In the genomic region with DNA sequence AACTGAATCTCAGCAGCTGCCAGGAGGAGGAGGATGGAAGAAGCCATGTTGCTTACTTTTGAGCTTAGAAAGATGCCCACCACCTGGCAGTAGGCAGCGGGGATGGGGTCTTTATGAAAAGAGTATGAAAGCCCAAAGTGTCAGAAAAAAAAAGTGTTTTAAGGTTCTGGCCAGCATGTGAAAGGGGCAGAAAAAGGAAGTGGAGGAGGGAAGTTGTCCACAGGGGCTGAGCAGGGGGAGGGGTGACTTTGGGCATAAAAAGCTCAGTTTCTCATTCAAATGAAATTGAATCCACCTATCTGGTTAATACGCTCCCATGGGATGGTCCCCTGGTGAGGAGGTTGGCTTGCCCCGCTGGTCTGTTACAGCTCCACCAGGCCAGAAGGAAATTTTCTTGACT, we compare ENCODE assay signal across 23 mouse cellular contexts. TPM values are rescaled to one million over a fixed set of nuclear protein-coding genes. Genes with fewer than 3 reads are reported as not detected.
"Had no signal": no experiment of that assay in that cellular context is flagged by ENCODE, and none has a peak within 500 bp of the region (broad histone marks: within the 10 kb centered on the region; RNA-seq: fewer than 3 reads in every experiment).

No protein-coding gene starts in this region.

- H3K4me2 ChIP-seq: liver, embryonic 15.5 days; lung, embryonic 14.5 days; midbrain, embryonic 12.5 days; neural tube, embryonic 13.5 days; neural tube, embryonic 15.5 days had no signal

- H3K4me3 ChIP-seq: liver, embryonic 15.5 days; midbrain, embryonic 12.5 days; myocyte; neural tube, embryonic 13.5 days; neural tube, embryonic 15.5 days had no signal

- ATAC-seq: midbrain, embryonic 16.5 days had no signal

- H3K9ac ChIP-seq: liver, embryonic 15.5 days; lung, embryonic 14.5 days; midbrain, embryonic 12.5 days; neural tube, embryonic 13.5 days; neural tube, embryonic 15.5 days had no signal

- H3K27me3 ChIP-seq: liver, embryonic 15.5 days; midbrain, embryonic 12.5 days; neural tube, embryonic 13.5 days; neural tube, embryonic 15.5 days had no signal

- H3K27ac ChIP-seq: liver, embryonic 15.5 days; midbrain, embryonic 12.5 days; neural tube, embryonic 13.5 days; neural tube, embryonic 15.5 days had no signal

- DNase-seq: lung, adult 18-20 months; lung, embryonic 14.5 days; lung, postnatal 10 days; lung, postnatal 4 days; midbrain, embryonic 14.5 days; retina, postnatal 1 day; right cerebral cortex, adult 18-20 months; right cerebral cortex, postnatal 25 days; right cerebral cortex, postnatal 4 days; spleen, adult 18-20 months; thymus, adult 18-20 months; thymus, postnatal 14 days; thymus, postnatal 36 days had no signal

- H3K9me3 ChIP-seq: liver, embryonic 15.5 days; midbrain, embryonic 12.5 days; neural tube, embryonic 13.5 days; neural tube, embryonic 15.5 days had no signal

- H3K4me1 ChIP-seq: liver, embryonic 15.5 days; midbrain, embryonic 12.5 days; neural tube, embryonic 13.5 days; neural tube, embryonic 15.5 days had no signal

- H3K36me3 ChIP-seq: liver, embryonic 15.5 days; midbrain, embryonic 12.5 days; neural tube, embryonic 13.5 days; neural tube, embryonic 15.5 days had no signal

RNA-seq across cellular contexts. Expression of gene L3mbtl4, which starts 50.4 kb away (rescaled TPM):
- total RNA-seq: megakaryocyte-erythroid progenitor cell, adult 5-6 weeks had no signal
- polyA plus RNA-seq: liver, embryonic 15.5 days; myocyte; small intestine, adult 2 months; stomach, embryonic 14.5 days; thymus, postnatal 0 days had no signal
